Mouse (Mus musculus): ENCODE data around the gene Trim25.

- TF ChIP-seq POLR2A (IDR thresholded peaks at IDR 0.05; ENCODE audit: insufficient read depth, low read length) (no peak), CTCF (IDR thresholded peaks at IDR 0.05; ENCODE audit: low read depth, low read length) (no peak), EP300 (IDR thresholded peaks at IDR 0.05; ENCODE audit: insufficient read depth, low read depth, low read length) (no peak)
These were observed 44.4 kb upstream of the Trim25 start for GRCm38 (mm10) chr11:88954803-88955202.

All from ES-Bruce4 (cell line).